Mouse (Mus musculus) intestine, embryonic 14.5 days (tissue): Measurements from ENCODE around the gene Rbfox1. TPM values are rescaled to one million over a fixed set of nuclear protein-coding genes. Genes with fewer than 3 reads are reported as not detected.

Experiments used
- ATAC-seq: fragments of 200-750 bp; cut with Nextera tagmentation; replicated peaks from 2 replicates; pipeline ENCODE4 v1.8.0; 2017; ENCODE audit warnings: low read depth, moderate number of reproducible peaks, moderate TSS enrichment, moderate library complexity; ENCODE audit not compliant: low FRiP score, low TSS enrichment
- DNase-seq: peaks from one replicate; pipeline ENCODE4 v3.0.0-alpha.2; 2018; ENCODE audit warnings: low spot score
- H3K27ac ChIP-seq: fragments of 300-500 bp; sonication (generic); 2 replicates; pipeline ENCODE4 v1.5.1; 2014; ENCODE audit warnings: low read depth, mild to moderate bottlenecking, control low read depth
- H3K27me3 ChIP-seq: fragments of 300-500 bp; sonication (generic); replicated peaks from 2 replicates; pipeline ENCODE4 v1.6.1; 2014; ENCODE audit warnings: low read length, control low read depth; ENCODE audit not compliant: control insufficient read depth, insufficient read depth
- H3K36me3 ChIP-seq: fragments of 300-500 bp; sonication (generic); 2 replicates; pipeline ENCODE4 v1.6.1; 2014; ENCODE audit warnings: low read length, control low read depth; ENCODE audit not compliant: control insufficient read depth, insufficient read depth
- H3K4me1 ChIP-seq: fragments of 300-500 bp; sonication (generic); replicated peaks from 2 replicates; pipeline ENCODE4 v1.6.1; 2014; ENCODE audit warnings: low read length, control low read depth, mixed read lengths; ENCODE audit not compliant: control insufficient read depth, insufficient read depth
- H3K4me2 ChIP-seq: fragments of 300-500 bp; sonication (generic); 2 replicates; pipeline ENCODE4 v1.6.1; 2014; ENCODE audit warnings: low read length
- H3K4me3 ChIP-seq: fragments of 300-500 bp; sonication (generic); 2 replicates; pipeline ENCODE4 v1.5.1; 2014; ENCODE audit warnings: low read depth, low read length, control low read depth, mixed read lengths
- H3K9ac ChIP-seq: fragments of 300-500 bp; sonication (generic); 2 replicates; pipeline ENCODE4 v1.6.1; 2014; ENCODE audit warnings: mild to moderate bottlenecking, low read length
- H3K9me3 ChIP-seq: fragments of 300-500 bp; sonication (generic); 2 replicates; pipeline ENCODE4 v1.6.1; 2016; ENCODE audit warnings: low read length, control low read depth; ENCODE audit not compliant: control insufficient read depth
- WGBS: fragments of 180-500 bp; shearing (Covaris S2); extraction: QIAGEN DNeasy Blood & Tissue Kit; methylation state at CpG from one replicate; pipeline ENCODE4 v1.1.7; 2014; 5-methylcytosine and 5-hydroxymethylcytosine counted together
- polyA plus RNA-seq: library from polyadenylated mRNA; unstranded; fragments of >200 nt; fragmentation: Nextera tagmentation; extraction: Ambion mirVana; gene quantifications from 2 replicates; pipeline ENCODE4 v1.2.1, GENCODE M21; 2014

The Rbfox1 gene
- polyA plus RNA-seq, 1 experiment from 2014 or later = 3.3 TPM

DNA sequence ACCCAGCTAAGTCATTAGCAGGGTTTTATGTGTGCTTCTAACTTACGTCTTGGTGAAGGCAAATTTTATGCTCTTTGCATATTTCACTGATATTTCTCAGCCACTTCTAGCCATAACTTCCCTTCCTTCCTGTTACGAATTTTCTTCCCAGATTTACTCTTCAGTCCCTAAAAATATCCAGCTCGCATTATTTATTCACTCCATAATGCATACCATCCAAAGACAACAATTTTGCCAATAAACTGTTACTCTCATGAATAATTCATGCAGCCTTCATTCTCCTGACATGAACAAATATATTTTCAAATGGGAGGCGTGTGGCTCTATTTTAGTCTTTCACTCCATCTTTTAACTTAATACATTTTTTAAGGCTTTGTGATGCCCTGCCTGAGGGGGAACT is 1029.4 kb downstream of the Rbfox1 start:
- Histone ChIP-seq H3K27me3 (no peaks in the 10 kb centered on the region), H3K4me1 (no peaks in the 10 kb centered on the region), H3K4me3 (no peak overlapping the region), H3K9me3 (no peaks in the 10 kb centered on the region), H3K36me3 (no peaks in the 10 kb centered on the region), H3K27ac (no peak overlapping the region), H3K4me2 (no peak overlapping the region), H3K9ac (no peak overlapping the region)
- DNase-seq = no peak
- whole genome bisulfite sequencing = 81% methylated on average over 4 of the region's 4 CpGs
- ATAC-seq = no peak

DNA sequence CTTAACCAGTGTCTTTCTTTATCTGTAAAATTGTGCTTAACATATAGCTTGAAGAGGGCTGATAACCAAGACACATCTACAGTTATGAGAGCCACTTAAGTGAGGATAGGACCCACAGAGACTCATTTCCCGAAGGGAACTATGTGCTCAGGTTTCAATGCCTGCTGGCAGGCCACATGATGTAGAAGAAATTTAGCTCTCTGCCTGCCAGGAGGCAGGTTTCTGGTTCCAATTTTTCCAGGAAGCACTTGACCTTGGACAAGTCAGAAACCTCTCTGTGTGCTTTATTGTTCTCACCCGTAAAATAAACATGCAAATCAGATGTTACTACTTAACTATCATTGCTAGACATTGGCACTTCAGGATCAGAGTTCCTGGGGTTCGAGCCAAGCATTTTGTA is 1033.5 kb downstream of the Rbfox1 start:
- no peak overlapping the region for H3K9ac ChIP-seq
- H3K4me3 ChIP-seq = no peak overlapping the region
- no peaks in the 10 kb centered on the region for H3K27me3 ChIP-seq
- WGBS = 48% methylated on average over 3 of the region's 3 CpGs
- DNase-seq = no peak
- H3K9me3 ChIP-seq = no peaks in the 10 kb centered on the region
- no peak overlapping the region for H3K4me2 ChIP-seq
- no peaks in the 10 kb centered on the region for H3K4me1 ChIP-seq
- no peak overlapping the region for H3K27ac ChIP-seq
- no peak for ATAC-seq
- no peaks in the 10 kb centered on the region for H3K36me3 ChIP-seq

DNA sequence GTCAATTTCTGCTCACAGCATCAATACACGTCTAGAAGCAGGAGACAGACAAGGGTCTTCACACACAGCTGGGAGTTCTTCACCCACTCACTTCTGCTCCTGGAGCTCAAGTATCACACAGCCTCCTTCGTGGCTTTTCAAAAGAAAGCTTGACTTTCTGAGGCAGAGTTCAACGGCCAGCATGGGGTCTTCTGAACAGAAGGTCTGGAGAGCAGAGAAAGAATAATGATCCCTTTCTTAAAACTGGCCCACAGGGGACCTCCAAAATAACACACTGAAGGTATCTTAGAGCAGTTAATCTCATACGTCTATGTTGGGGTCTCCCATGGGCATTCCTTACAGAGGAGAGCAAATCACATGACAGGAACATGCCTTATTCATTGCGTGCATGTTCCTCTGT is 1034.5 kb downstream of the Rbfox1 start:
- Histone ChIP-seq H3K36me3 (no peaks in the 10 kb centered on the region), H3K27me3 (no peaks in the 10 kb centered on the region), H3K9me3 (no peaks in the 10 kb centered on the region), H3K9ac (no peak overlapping the region), H3K4me3 (no peak overlapping the region), H3K4me1 (no peaks in the 10 kb centered on the region), H3K27ac (no peak overlapping the region), H3K4me2 (no peak overlapping the region)
- ATAC-seq (no peak), DNase-seq (no peak)
- WGBS = 41% methylated on average over 5 of the region's 5 CpGs

DNA sequence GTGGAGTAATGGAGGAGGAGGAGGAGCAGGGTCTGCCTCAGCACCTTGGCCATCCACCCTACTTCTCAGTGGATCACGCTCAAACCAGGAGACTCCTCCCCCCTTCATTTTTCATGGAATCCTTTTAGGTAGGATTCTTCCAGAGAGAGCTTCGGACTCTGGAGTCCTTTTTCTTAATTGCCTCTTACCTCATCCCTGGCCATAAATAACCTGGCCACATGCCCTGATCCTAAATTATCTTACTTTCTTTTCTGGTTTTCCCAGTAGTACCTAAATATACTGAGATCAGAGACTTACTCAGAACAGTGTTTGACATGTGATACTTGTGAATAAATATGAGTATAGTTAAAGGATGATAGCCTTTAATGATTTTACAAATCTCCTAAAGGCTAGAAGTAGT is 1042.5 kb downstream of the Rbfox1 start:
- 57% methylated on average over 2 of the region's 2 CpGs for WGBS
- no peak for ATAC-seq
- H3K27me3 ChIP-seq = no peaks in the 10 kb centered on the region

DNA sequence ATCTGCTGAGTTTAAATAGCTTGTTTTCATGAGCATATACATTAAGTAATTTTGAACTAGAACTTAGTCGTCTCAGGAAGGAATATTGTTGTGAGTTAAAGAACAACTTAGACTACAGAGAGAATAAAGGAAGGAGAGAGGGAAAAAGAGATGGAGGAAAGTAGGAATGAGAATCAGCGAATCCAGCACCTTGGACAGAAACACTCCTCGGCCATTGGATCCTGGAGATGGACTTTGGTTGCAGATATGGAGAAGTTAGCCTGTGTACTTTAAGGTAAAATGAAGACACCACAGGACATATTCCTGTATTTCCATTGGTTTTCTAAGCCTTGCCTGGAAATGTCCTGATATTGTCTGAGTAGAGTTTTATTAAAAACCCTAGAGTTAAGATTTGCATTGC is 1045.6 kb downstream of the Rbfox1 start:
- Histone ChIP-seq H3K4me2 (no peak overlapping the region), H3K9me3 (no peaks in the 10 kb centered on the region), H3K27ac (no peak overlapping the region), H3K36me3 (no peaks in the 10 kb centered on the region), H3K9ac (no peak overlapping the region), H3K27me3 (no peaks in the 10 kb centered on the region), H3K4me3 (no peak overlapping the region), H3K4me1 (no peaks in the 10 kb centered on the region)
- WGBS = 43% methylated on average over 3 of the region's 3 CpGs
- DNase-seq (peak; percentile 53), ATAC-seq (no peak)

More for the DNA sequence above, 1042.5 kb downstream of the Rbfox1 start:
- Histone ChIP-seq H3K4me3 (no peak overlapping the region), H3K4me1 (no peaks in the 10 kb centered on the region), H3K27ac (no peak overlapping the region), H3K9ac (no peak overlapping the region), H3K36me3 (no peaks in the 10 kb centered on the region), H3K9me3 (no peaks in the 10 kb centered on the region), H3K4me2 (no peak overlapping the region)
- DNase-seq = no peak

DNA sequence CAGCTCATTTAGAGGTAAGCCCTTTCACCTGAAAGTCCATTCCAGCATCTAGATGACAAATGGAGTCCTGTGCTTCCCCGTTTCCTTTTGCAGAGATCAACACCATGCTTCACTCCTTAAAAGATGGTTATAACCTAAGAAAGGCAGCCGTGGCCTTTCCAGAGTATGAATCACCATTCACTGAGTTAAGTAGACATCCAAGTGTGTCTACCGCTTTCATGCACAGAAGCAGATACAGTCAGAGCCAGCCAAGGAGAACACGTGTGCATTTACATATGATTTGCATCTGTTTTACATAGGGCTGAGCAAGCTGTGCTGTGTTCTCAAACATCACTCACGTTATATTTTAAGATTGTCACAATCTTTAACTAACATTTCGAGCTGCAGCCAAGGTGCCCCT is 1061.0 kb downstream of the Rbfox1 start:
- no peak overlapping the region for H3K4me3 ChIP-seq
- no peak overlapping the region for H3K9ac ChIP-seq
- H3K27ac ChIP-seq = no peak overlapping the region
- WGBS = 80% methylated on average over 6 of the region's 6 CpGs
- H3K4me2 ChIP-seq = no peak overlapping the region
- no peaks in the 10 kb centered on the region for H3K36me3 ChIP-seq
- H3K27me3 ChIP-seq = no peaks in the 10 kb centered on the region
- H3K9me3 ChIP-seq = no peaks in the 10 kb centered on the region
- no peak for DNase-seq
- no peaks in the 10 kb centered on the region for H3K4me1 ChIP-seq
- ATAC-seq = no peak

- no peaks in the 10 kb centered on the region for H3K4me1 ChIP-seq
- no peak overlapping the region for H3K4me3 ChIP-seq
- no peak overlapping the region for H3K27ac ChIP-seq
- H3K36me3 ChIP-seq = no peaks in the 10 kb centered on the region
- DNase-seq (no peak), ATAC-seq (no peak)
- no peaks in the 10 kb centered on the region for H3K27me3 ChIP-seq
- no peak overlapping the region for H3K4me2 ChIP-seq
- no peak overlapping the region for H3K9ac ChIP-seq
- H3K9me3 ChIP-seq = no peaks in the 10 kb centered on the region
- WGBS = 93% methylated on average over 2 of the region's 2 CpGs
Measured at GRCm38 (mm10) chr16:6949666-6950065, 1064.5 kb downstream of the Rbfox1 start.

DNA sequence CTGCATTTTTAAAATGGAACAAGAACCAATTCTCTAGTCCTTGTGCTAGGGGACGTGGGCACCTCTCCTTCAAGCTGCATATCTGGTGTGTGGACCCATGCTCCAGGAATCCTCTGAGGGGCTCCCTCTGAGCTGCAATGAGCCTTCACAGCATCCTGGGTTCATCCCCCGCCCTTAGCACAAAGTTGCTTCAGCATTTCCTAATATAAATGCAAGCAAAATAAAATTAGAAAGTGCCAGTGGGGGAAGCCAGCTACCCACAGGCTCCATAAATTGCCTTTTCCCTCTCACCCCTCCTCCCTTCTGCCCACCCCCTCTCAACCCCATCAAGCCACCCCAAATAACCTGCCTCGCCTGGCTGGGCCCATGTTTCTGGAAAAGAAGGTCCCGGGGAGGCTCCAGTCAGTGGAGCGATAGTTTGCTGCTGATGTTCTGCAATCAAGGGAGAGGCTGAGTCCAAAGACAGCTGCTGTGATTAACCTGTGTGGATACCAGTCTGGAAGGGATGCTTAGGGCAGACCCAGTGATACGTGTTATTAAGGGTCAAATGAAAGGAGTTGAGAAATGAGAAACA is 1070.0 kb downstream of the Rbfox1 start:
- no peak for ATAC-seq
- no peak overlapping the region for H3K9ac ChIP-seq
- H3K27ac ChIP-seq = no peak overlapping the region
- no peak overlapping the region for H3K4me2 ChIP-seq
- WGBS = 85% methylated on average over 6 of the region's 6 CpGs
- no peak for DNase-seq
- H3K4me1 ChIP-seq = no peaks in the 10 kb centered on the region
- H3K27me3 ChIP-seq = no peaks in the 10 kb centered on the region
- H3K9me3 ChIP-seq = no peaks in the 10 kb centered on the region
- no peak overlapping the region for H3K4me3 ChIP-seq
- no peaks in the 10 kb centered on the region for H3K36me3 ChIP-seq

- Histone ChIP-seq H3K27ac (no peak overlapping the region), H3K4me3 (no peak overlapping the region), H3K36me3 (no peaks in the 10 kb centered on the region), H3K9ac (no peak overlapping the region), H3K4me1 (no peaks in the 10 kb centered on the region), H3K27me3 (no peaks in the 10 kb centered on the region), H3K9me3 (no peaks in the 10 kb centered on the region), H3K4me2 (no peak overlapping the region)
- ATAC-seq (no peak), DNase-seq (no peak)
- 45% methylated on average over 2 of the region's 2 CpGs for WGBS
Measured at GRCm38 (mm10) chr16:6961931-6962379, 1076.8 kb downstream of the Rbfox1 start.
